Mouse (Mus musculus): Measurements from ENCODE around the gene Hid1.
A peak's percentile ranks its signal among the peaks of the same experiment; 100 is the strongest.
"Not testable (repeated sequence)": the region's sequence is repeated elsewhere in the genome, so short reads cannot be mapped to it uniquely, and the experiment has no call there.

Gene Hid1

DNA sequence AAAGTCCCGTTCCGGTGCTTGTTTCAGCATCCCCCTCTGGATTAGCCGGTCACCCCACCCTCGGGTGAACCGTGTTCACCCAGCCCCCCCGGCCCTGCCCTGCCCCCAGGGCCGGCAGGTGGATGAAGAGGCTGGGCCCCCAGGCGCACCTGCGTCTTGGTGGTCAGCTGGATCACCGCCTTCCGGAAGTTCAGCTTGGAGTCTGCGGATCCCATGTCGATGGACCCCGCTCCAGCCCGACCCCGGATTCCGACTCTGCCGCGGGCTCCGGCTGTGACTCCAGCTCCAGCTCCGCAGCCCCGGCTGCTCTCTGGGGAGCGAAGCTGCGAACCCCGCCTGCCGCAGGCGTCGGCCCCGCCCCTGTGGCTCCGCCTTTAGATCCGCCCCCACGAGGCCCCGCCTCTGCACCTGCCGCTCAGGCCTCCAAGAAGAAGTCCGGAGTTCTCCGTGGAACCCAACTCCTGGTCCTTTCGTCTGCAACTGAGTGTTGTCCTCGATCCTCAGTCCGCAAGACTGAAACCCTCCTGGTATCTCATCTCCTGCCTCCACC is at the start of gene Hid1:
TSS of gene Hid1 (minus strand) at position 362 of the 550 bp plus-strand sequence.
- DNase-seq (ENCODE audit: low spot score in 2 of 2): peak; percentile 66 to 74

DNA sequence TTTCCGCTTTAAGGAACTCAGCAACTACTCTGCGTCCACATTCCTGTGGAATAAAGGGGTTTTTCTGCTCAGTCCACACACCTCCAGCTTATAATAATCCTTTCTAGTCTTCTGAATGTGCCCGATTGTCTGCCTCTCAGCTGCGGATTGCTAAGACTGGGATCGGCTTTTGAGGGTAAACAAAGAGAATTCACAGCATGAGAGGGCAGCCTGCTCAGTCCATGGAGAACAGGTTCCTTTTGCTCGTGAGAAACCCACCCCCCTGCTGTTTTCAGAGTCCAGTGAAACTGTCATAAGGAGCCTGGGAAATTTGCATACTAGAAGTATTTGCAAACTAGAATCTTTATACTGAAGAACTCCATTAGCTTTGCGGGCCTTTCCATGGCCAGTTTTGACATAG is 42.0 kb upstream of the Hid1 start:
- no peak for DNase-seq (ENCODE audit: low spot score in 2 of 2)

DNA sequence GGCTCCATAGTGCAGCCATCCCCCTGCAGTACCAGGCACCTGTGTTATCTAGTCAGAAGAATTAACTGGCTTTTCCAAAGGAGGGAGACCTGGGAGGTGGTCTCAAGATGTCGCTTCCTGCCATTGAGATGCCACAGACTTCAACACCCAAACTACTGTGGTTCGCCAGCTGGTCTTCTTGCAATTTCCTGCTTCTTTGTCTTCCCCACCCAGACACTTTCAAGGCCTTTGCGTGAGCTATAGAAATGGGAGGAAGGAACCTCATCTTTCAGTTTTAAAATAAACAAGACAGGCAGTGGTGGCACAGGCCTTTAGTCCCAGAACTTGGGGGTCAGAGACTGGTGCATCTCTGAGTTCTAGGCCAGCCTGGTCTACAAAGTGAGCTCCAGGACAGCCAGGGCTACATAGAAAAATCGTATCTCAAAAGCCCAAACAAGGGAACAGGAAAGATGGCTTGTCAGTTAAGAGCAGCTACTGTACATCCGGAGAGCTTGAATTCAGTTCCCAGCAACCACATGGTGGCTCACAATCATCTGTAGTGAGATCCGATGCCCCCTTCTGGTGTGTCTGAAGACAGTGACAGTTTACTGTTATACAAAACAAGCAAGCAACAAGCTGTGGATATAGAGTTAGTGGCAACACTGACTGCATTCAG is 40.8 kb upstream of the Hid1 start:
- no peak for DNase-seq (ENCODE audit: low spot score in 2 of 2)

DNA sequence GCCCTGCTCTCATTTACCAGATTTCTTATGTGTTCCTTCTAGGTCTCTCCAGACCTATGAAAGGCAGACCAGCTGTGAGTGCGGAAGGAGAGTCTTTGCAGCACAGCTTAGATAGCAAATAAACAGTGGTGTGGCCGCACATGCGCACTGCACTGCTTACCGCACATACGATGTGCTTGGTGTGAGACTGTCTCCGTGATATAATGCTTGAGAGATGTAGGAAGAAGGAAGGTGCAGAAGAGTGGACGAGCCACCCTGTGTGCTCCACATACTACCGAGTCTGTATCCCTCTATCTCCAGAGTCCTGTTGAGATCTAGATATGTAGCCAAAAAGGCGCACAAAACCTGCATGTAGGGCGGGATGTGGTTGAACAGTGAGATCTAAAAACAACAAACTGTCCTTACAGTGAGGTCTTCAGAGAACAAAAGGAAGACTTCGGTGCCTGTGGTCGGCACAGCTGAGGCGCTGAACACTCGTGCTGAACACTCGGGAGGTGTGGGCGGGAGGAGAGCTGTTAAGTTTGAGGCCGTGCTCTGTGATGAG is 39.4 kb upstream of the Hid1 start:
- DNase-seq (ENCODE audit: low spot score in 2 of 2): no peak

DNA sequence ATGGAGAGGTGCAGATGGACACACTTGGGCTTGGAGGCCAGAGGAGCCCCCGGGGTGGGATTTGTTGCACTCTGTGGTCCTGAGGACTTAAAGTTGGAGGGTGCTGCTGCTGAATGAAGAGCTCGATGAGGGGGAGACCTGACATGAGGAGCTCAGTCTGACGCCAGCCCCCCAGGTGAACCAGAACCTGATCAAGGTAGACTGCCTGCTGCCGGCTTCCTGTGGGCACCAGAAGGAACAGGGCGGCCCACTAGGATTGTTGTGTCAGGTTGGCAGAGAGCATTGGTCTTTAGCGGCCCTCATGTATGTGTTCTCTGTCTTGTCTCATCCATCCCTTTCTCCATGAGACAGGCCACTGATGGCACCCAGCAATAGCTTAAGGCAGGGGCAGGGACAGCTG is 38.2 kb upstream of the Hid1 start:
- DNase-seq (ENCODE audit: low spot score in 2 of 2): no peak

DNA sequence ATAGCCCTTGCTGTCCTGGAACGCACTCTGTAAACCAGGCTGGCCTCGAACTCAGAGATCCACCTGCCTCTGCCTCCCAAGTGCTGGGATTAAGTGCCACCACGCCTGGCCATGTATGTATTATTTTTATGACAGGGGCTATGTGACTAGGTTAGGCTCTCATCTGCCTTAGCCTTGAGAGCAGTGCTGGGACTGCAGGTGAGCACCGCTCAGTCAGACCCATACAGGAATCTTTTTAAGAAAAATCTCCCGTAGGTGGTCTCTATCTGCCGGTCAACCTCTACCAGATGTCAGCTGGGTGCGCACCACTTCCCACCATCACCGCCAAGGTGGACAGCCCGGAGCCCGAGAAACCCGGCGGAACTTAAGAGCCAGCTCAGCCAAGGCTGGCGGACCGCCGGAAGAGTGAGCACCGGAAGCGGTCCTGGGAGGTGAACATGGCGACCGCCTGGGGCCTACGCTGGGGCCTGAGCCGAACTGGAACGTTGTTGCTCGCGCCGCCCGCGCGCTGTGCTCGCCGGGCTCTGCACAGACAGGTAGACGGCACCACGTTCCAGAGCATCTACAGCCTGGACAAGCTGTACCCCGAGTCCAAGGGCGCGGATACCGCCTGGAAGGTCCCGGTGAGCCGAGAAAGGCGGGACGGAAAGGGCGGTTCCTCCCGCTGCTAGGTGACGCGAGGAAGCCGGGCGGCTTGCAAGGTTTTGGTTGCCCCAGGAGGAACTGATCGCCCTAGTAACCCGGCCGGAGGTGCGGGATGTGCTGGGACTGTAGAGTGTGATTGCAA is 36.0 kb upstream of the Hid1 start, which contains the start of gene Mrpl58:
TSS of gene Mrpl58 (plus strand) at position 415 of the 787 bp plus-strand sequence.
- DNase-seq (ENCODE audit: low spot score in 2 of 2): peak; percentile 80 to 86

DNA sequence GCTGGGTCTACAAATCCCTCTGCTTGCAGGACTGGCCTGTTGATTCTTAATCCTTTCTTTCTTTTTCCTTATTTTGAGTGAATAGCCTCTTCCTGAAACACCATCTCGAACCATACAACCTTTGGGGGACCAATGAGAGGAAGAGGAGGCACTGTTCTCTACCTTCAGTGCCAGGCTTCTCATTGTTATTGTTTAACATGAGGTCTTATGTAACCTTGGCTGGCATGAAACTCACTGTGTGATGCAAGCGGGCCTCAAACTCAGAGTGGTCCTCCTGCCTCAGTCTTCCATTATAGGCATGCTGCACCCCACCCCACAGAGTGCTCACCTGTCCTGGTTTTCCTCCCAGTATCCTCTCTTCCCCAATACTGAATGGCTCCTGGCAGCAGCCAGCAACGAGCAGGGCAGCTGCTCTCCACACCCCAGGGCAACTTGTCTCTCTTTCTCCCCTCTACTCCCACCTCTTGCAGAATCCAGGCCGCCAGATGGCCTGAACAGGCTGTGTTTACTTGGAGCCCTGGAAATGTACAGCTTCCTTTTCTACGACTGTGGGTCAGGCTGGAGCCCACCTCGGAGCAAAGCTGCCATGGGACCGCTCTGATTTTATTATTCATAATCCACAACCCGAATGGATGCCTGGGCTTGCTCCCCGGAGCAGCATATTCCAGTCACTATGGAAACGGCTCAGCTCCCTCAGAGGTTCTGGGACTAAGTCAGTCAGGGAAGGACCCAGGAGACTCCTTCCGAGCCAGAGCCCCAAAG is 33.3 kb upstream of the Hid1 start:
- no peak for DNase-seq (ENCODE audit: low spot score in 2 of 2)

DNA sequence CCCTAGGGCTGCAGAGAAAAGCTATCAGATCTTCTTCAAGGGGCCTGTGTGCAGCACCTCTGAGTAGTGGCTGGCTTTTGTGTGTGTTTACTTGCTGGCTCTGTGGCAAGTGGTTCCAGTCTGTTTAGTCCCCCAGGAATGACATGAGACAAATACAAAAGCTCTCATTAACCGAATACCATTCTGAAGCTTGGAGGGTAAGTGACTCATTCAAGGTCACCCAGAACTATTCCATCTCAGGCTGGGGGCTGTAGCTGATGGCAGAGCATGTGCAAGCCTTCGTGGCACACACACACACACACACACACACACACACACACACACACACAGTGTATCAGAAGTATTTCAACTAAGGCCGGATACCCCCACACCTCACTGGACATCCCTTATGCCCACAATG is 32.6 kb upstream of the Hid1 start:
- DNase-seq (ENCODE audit: low spot score in 2 of 2): no peak

DNA sequence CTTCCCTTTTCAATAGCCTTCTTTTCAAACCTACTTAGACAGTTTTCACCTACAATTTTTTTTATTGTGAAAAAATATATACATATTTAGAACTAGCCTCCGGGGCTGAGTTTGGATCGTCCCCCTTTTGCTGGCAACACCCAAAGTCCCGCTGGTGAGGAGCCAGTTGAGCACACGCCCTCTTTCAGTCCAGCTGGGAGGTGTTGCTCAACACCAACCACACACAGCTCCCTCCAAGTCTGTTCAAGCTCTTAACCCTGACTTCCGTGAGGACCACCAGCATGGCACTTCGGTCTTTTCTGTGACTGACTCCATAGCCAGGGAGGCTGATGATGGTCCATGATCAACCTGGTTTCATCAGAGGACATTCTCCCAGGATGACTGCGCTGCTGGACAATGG is 30.5 kb upstream of the Hid1 start:
- no peak for DNase-seq (ENCODE audit: low spot score in 2 of 2)

DNA sequence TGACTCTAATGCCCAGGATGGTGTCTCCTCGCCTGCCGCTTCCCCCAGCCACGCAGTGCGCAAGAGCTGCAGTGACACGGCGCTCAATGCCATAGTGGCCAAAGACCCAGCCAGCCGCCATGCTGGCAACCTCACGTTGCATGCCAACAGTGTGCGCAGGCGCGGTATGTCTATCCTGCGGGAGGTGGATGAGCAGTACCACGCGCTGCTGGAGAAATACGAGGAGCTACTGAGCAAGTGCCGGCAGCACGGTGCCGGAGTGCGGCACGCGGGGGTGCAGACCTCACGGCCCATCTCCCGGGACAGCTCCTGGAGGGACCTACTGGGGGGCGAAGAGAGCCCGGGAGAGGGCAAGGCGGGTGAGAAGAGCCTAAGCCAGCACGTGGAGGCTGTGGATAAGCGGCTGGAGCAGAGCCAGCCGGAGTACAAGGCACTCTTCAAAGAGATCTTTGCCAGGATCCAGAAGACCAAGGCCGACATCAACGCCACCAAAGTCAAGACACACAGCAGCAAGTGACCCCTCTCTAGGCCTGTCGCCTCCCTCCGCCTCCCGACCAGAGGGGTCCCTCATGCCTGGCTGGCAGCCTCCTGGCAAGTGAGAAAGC is 26.3 kb upstream of the Hid1 start:
- no peak for DNase-seq (ENCODE audit: low spot score in 2 of 2)

DNA sequence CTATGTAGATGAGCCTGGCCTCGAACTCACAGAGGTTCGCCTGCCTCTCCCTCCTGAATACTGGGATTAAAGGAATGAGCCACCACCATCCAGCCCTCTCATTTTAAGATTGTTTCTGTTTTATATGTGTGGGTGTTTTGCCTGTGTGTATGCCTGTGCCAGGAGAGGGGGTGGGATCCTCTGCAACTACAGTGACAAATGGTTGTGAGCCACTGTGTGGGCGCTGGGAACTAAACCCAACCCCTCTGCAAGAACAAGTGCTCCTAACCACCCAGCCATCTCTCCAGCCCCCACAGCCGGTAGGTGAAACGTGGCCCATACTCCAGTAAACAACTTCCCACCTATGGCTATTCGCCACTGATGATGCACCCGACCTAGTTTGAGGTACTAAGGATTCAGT is 23.8 kb upstream of the Hid1 start:
- no peak for DNase-seq (ENCODE audit: low spot score in 2 of 2)

DNA sequence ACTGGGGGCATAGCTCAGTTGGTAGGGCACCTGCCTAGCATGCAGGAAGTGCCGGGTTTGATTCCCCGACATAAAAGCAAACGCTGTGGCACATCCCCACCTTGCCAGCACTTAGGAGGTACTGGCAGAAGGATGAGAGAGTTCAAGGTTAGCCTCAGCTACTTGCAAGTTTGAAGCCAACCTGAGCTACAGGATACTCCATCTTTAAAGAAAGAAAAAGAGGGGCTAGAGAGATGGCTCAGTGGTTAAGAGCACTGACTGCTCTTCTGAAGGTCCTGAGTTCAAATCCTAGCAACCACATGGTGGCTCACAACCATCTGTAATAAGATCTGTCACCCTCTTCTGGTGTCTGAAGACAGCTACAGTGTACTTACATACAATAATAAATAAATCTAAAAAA is 19.3 kb upstream of the Hid1 start:
- not testable (repeated sequence) for DNase-seq (ENCODE audit: low spot score in 2 of 2)

DNA sequence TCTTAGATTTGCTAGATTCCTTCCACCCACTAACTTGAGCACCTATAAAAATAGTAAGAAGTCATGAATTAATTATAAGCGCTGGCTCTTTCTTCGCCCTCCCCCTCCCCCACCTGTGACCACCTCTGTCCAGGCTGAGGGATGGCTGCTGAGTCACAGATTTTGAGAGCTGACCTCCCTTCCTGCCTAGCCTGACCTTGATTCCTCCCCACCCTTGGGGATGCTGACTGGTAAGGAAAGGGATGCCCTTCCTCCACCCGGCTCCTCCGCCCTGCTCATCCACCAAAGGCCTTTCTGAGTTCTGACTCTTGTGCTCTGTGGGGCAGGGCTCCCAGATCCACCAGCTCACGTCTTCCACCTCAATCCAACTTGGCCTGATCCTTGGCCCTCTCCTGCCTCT is 17.0 kb upstream of the Hid1 start:
- no peak for DNase-seq (ENCODE audit: low spot score in 2 of 2)

DNA sequence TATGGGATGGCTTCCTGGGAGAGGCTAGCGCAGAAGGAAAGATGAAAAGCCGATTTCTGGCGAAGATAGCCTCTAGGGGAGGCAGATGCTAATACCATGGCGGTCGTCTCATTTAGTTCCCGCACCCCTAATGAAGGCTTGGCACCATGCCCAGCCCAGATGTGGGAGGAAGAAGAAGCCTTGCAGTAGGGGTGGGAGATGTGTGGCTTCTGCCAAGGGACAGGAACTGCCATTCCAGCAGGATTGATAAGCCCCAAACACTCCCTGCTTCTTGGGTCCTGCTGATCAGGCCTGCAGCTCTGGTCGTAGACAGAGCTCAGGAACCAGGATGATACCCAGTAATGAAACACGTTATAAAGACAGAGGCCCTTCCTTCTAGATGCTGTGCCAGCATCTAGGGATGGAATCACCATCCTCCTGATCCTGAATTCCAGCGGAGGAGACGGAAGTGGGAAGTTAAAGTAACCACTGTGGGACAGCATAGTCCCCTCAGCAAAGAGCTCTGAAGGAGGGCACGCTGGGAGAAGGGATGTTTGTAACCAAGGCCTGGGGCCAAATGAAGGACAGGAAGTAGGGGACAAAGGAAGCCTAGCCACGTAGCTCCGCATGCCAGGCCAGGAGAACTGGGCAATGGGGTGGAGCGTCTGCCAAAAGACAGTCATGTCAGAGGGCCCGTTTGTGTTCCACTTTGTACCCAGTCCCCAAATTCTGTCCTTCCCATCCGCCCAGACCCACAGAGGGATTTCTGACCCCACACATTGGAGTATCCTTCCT is 16.3 kb upstream of the Hid1 start:
- DNase-seq (ENCODE audit: low spot score in 2 of 2): peak in 1 of 2 experiments; percentile 43

DNA sequence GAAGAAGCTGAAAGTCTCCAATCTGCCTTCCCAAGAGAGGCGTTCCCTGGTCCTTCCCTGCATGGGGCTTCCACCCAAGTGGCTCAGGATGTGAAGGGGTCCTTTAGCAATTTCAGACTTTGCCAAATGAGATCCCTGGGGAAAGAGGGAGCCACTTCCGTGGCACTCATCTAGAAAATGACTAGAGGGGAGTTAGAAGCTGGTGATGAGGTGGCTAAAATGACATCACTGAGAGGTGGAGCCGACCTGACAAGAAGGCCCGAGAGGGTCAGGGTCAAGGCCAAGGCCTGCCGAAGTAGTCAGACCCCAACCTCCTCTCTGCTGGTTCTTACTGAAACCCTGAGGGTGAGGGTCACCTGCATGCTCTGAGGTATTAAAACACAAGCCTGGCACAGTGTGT is 15.3 kb upstream of the Hid1 start:
- no peak for DNase-seq (ENCODE audit: low spot score in 2 of 2)

DNA sequence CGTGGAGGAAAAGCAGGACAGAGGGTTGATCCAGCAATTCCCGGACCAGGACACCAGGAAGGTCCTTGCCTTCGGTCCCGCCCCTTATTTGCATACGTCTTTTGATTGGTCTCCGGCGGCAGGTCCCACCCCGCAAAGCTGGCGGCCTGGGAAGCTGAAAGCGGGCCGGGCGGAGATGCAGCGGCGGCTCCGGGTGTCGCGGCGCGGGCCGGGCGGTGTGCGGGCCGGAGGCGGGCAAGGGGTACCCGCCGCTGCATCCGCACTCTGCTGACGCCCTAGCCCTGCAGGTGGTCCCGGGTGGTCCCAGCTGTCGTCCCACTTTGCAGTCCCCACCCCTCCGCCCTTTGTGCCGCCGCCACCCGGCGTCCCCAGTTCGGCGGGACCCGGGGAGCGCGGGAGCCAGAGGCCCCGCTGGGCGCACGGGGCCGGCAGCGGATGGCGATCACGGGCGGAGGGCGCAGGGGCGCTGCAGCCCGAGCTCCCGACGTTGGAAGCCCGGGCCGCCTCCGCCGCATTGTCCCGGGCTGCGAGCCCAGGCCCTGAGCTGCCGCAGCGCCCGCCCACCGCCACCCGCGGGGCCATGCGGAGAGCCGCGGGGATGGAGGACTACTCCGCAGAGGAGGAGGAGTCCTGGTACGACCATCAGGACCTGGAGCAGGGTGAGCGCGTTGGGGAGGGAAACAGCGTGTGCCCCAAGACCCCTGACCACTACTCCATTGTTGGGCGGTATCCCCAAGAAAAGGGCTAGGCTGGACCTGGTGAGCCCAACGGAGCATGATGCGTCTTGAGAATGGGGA is 14.4 kb upstream of the Hid1 start, which contains the start of gene Cdr2l:
TSS of gene Cdr2l (plus strand) at position 174 of the 797 bp plus-strand sequence.
- DNase-seq (ENCODE audit: low spot score in 2 of 2): peak; percentile 88 to 92

DNA sequence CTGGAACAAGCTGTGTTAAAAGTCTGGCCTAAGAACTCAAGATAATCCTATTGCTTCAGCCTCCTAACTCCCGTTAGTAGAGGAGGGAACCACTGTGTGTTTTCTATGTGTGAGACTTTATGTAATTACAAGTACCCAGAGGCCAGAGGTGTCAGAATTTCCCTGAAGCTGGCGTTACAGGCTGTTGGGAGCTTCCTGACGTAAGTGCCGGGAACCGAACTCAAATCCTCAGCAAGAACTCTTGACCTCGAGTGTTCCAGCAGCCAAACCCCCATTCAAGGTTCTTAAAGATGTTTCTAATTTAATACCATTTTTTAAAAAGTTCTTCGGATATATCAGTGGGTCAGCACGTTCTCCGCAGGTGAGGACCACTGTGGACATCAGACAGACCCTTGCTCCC is 13.7 kb upstream of the Hid1 start:
- DNase-seq (ENCODE audit: low spot score in 2 of 2): no peak

DNA sequence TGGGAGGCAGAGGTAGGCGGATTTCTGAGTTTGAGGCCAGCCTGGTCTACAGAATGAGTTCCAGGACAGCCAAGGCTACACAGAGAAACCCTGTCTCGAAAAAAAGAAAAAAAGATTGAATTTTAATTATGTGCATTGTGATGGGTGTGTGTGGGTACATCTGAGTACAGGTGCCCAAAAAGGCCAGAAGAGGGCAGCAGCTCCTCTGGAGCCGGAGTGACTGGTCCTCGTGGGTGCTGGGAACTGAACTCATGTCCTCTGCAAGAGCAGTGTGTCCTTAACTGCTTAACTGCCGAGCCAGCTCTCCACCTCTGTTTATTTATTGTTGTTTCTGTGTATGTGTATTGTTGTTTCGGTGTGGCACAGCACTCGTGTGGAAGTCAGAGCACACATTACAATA is 10.3 kb upstream of the Hid1 start:
- no peak for DNase-seq (ENCODE audit: low spot score in 2 of 2)

DNA sequence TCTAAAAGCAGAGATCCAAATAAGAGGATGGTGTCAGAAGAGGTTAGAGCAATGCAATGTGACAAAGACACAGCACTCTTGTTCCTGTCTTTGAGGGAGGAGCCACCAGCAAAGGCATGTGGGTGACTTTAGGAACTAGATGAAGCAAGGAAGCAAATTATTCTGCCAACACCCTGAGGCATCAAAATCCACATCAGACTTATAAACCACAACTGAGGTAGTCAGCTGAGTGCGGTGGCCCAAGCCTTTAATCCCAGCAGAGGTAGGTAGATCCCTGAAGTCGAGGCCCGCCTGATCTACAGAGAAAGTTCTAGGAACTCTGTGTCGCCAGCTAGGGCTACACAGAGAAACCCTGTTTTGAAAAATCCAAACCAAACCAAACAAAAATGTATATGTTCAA is 9.7 kb upstream of the Hid1 start:
- no peak for DNase-seq (ENCODE audit: low spot score in 2 of 2)

DNA sequence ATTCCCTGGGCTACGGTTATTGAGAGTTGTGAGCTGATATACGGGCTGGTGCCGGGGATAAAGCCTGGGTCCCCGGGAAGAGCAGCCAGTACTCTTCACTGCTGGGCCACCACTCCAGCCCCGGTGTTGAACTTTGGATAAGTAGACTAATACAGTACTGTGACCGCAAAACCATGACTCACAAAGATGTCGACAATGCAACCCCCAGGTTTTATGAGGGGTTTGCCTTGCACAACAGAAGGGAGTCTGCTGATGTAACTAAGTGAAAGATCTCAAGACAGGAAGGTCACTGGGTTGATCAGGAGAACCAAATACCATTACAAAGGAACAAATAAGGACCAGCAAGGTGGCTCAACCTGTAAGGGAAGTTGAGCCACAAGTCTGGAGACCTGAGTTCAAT is 9.2 kb upstream of the Hid1 start:
- DNase-seq (ENCODE audit: low spot score in 2 of 2): no peak

Measured in urinary bladder, postnatal 4 days (tissue).